Mouse (Mus musculus): ENCODE measurements at regions not wholly inside any gene's neighbourhood (a gene's known extent, or its start where the extent isn't known, plus 50 kb on each side); places are given as distances from the start of the nearest gene placed in this dataset.

- H3K9ac ChIP-seq (ENCODE audit: low read depth, low read length): no peak overlapping the region
- no peaks in the 10 kb centered on the region for H3K4me1 ChIP-seq (ENCODE audit: control insufficient read depth, insufficient read depth, low read length)
- no peak overlapping the region for H3K4me3 ChIP-seq (ENCODE audit: low read depth, low read length)
- no peak overlapping the region for H3K27ac ChIP-seq (ENCODE audit: low read length)
- no peaks in the 10 kb centered on the region for H3K9me3 ChIP-seq (replicated peaks; ENCODE audit: control insufficient read depth, low read length, poor library complexity, severe bottlenecking)
- WGBS: 86% methylated on average over 1 of the region's 1 CpGs
- H3K36me3 ChIP-seq (ENCODE audit: control insufficient read depth, insufficient read depth, low read length): no peaks in the 10 kb centered on the region
- H3K27me3 ChIP-seq (ENCODE audit: control insufficient read depth, insufficient read depth, low read depth, low read length): no peaks in the 10 kb centered on the region
- no peak for ATAC-seq
- H3K4me2 ChIP-seq (ENCODE audit: low read length): no peak overlapping the region
These were observed 87.1 kb upstream of the Parp8 start for GRCm38 (mm10) chr13:117112424-117112823.

DNA sequence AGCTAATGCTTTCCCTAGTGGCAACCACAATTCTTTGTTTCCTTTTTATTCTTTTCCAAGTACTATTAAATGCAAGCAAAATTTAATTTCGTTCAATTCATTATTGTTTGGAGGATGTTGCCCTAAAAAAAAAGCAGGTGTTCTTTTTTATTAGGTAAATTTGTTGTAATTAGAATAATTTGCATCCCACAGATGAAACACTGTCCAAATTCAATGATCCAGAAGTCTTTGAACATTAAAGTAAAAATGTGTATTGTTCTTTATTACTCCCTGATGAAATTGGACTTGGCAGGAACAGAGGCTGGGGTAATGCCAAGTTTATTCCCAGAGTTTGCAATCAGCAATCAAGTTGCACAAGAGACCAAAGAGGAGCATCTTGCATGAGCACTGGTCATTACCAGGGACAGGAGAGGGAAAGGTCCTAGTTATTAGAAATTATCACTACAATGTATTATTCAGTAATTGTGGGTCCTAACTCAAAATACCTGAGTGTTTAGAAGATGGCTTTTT is 79.9 kb upstream of the Parp8 start:
- Histone ChIP-seq H3K4me3 (ENCODE audit: low read depth, low read length) (no peak overlapping the region), H3K27ac (ENCODE audit: low read length) (no peak overlapping the region), H3K4me2 (ENCODE audit: low read length) (no peak overlapping the region), H3K9ac (ENCODE audit: low read depth, low read length) (no peak overlapping the region), H3K9me3 (replicated peaks; ENCODE audit: control insufficient read depth, low read length, poor library complexity, severe bottlenecking) (no peaks in the 10 kb centered on the region), H3K4me1 (ENCODE audit: control insufficient read depth, insufficient read depth, low read length) (no peaks in the 10 kb centered on the region), H3K27me3 (ENCODE audit: control insufficient read depth, insufficient read depth, low read depth, low read length) (no peaks in the 10 kb centered on the region), H3K36me3 (ENCODE audit: control insufficient read depth, insufficient read depth, low read length) (no peaks in the 10 kb centered on the region)
- ATAC-seq: no peak
- WGBS: 69% methylated on average over 1 of the region's 1 CpGs

GRCm38 (mm10) chr13:117094773-117095172 is 69.4 kb upstream of the Parp8 start:
- H3K9ac ChIP-seq (ENCODE audit: low read depth, low read length): no peak overlapping the region
- H3K36me3 ChIP-seq (ENCODE audit: control insufficient read depth, insufficient read depth, low read length): no peaks in the 10 kb centered on the region
- H3K4me1 ChIP-seq (ENCODE audit: control insufficient read depth, insufficient read depth, low read length): no peaks in the 10 kb centered on the region
- H3K27ac ChIP-seq (ENCODE audit: low read length): no peak overlapping the region
- no peak for ATAC-seq
- H3K27me3 ChIP-seq (ENCODE audit: control insufficient read depth, insufficient read depth, low read depth, low read length): no peaks in the 10 kb centered on the region
- no peak overlapping the region for H3K4me3 ChIP-seq (ENCODE audit: low read depth, low read length)
- no peak overlapping the region for H3K4me2 ChIP-seq (ENCODE audit: low read length)
- WGBS: 88% methylated on average over 1 of the region's 1 CpGs
- no peaks in the 10 kb centered on the region for H3K9me3 ChIP-seq (replicated peaks; ENCODE audit: control insufficient read depth, low read length, poor library complexity, severe bottlenecking)

GRCm38 (mm10) chr13:117088629-117089028 is 63.3 kb upstream of the Parp8 start:
- no peak overlapping the region for H3K27ac ChIP-seq (ENCODE audit: low read length)
- H3K9ac ChIP-seq (ENCODE audit: low read depth, low read length): no peak overlapping the region
- ATAC-seq: no peak
- H3K36me3 ChIP-seq (ENCODE audit: control insufficient read depth, insufficient read depth, low read length): no peaks in the 10 kb centered on the region
- H3K4me3 ChIP-seq (ENCODE audit: low read depth, low read length): no peak overlapping the region
- WGBS: 58% methylated on average over 3 of the region's 3 CpGs
- no peaks in the 10 kb centered on the region for H3K9me3 ChIP-seq (replicated peaks; ENCODE audit: control insufficient read depth, low read length, poor library complexity, severe bottlenecking)
- no peaks in the 10 kb centered on the region for H3K4me1 ChIP-seq (ENCODE audit: control insufficient read depth, insufficient read depth, low read length)
- no peak overlapping the region for H3K4me2 ChIP-seq (ENCODE audit: low read length)
- H3K27me3 ChIP-seq (ENCODE audit: control insufficient read depth, insufficient read depth, low read depth, low read length): no peaks in the 10 kb centered on the region

GRCm38 (mm10) chr13:117082758-117083157 is 57.4 kb upstream of the Parp8 start:
- Histone ChIP-seq H3K9me3 (replicated peaks; ENCODE audit: control insufficient read depth, low read length, poor library complexity, severe bottlenecking) (no peaks in the 10 kb centered on the region), H3K36me3 (ENCODE audit: control insufficient read depth, insufficient read depth, low read length) (no peaks in the 10 kb centered on the region), H3K4me3 (ENCODE audit: low read depth, low read length) (no peak overlapping the region), H3K27ac (ENCODE audit: low read length) (no peak overlapping the region), H3K27me3 (ENCODE audit: control insufficient read depth, insufficient read depth, low read depth, low read length) (no peaks in the 10 kb centered on the region), H3K4me2 (ENCODE audit: low read length) (no peak overlapping the region), H3K4me1 (ENCODE audit: control insufficient read depth, insufficient read depth, low read length) (no peaks in the 10 kb centered on the region), H3K9ac (ENCODE audit: low read depth, low read length) (no peak overlapping the region)
- ATAC-seq: no peak
- 89% methylated on average over 4 of the region's 4 CpGs for WGBS

- Histone ChIP-seq H3K36me3 (ENCODE audit: control insufficient read depth, insufficient read depth, low read length) (no peaks in the 10 kb centered on the region), H3K9me3 (replicated peaks; ENCODE audit: control insufficient read depth, low read length, poor library complexity, severe bottlenecking) (no peaks in the 10 kb centered on the region), H3K9ac (ENCODE audit: low read depth, low read length) (no peak overlapping the region), H3K4me2 (ENCODE audit: low read length) (no peak overlapping the region), H3K27ac (ENCODE audit: low read length) (no peak overlapping the region), H3K4me3 (ENCODE audit: low read depth, low read length) (no peak overlapping the region), H3K27me3 (ENCODE audit: control insufficient read depth, insufficient read depth, low read depth, low read length) (no peaks in the 10 kb centered on the region), H3K4me1 (ENCODE audit: control insufficient read depth, insufficient read depth, low read length) (no peaks in the 10 kb centered on the region)
- 76% methylated on average over 1 of the region's 1 CpGs for WGBS
- ATAC-seq: no peak
These were observed 54.0 kb upstream of the Parp8 start for GRCm38 (mm10) chr13:117079316-117079715.
